Mouse (Mus musculus): ENCODE data around the gene Angptl8. TPM values are rescaled to one million over a fixed set of nuclear protein-coding genes. Genes with fewer than 3 reads are reported as not detected.
"Not testable (repeated sequence)": the region's sequence is repeated elsewhere in the genome, so short reads cannot be mapped to it uniquely, and the experiment has no call there.

Angptl8 gene
- total RNA-seq (2014; fragmentation: Nextera tagmentation) (1.5 and 3.0 TPM in 2 replicates), total RNA-seq (2017) (1.4 TPM in 1 of 2 replicates, not detected in the other)

- ATAC-seq (replicated peaks; ENCODE audit: poor library complexity, severe bottlenecking) = peak; percentile 86
These were observed at the start of gene Angptl8 for GRCm38 (mm10) chr9:21835258-21835912. Angptl8 (plus strand) TSS chr9:21835510.

GRCm38 (mm10) chr9:21786309-21786708, 49.0 kb upstream of the Angptl8 start:
- not testable (repeated sequence) for ATAC-seq (replicated peaks; ENCODE audit: poor library complexity, severe bottlenecking)

GRCm38 (mm10) chr9:21786906-21787305, 48.4 kb upstream of the Angptl8 start:
- peak; percentile 87 for ATAC-seq (replicated peaks; ENCODE audit: poor library complexity, severe bottlenecking)

GRCm38 (mm10) chr9:21787654-21788053, 47.7 kb upstream of the Angptl8 start:
- ATAC-seq (replicated peaks; ENCODE audit: poor library complexity, severe bottlenecking) = no peak

GRCm38 (mm10) chr9:21788234-21788633, 47.1 kb upstream of the Angptl8 start:
- no peak for ATAC-seq (replicated peaks; ENCODE audit: poor library complexity, severe bottlenecking)

- ATAC-seq (replicated peaks; ENCODE audit: poor library complexity, severe bottlenecking) = no peak
These were observed 43.4 kb upstream of the Angptl8 start for GRCm38 (mm10) chr9:21791861-21792260.

- ATAC-seq (replicated peaks; ENCODE audit: poor library complexity, severe bottlenecking) = peak; percentile 66
These were observed 42.7 kb upstream of the Angptl8 start for GRCm38 (mm10) chr9:21792644-21793043.

GRCm38 (mm10) chr9:21793507-21793906, 41.8 kb upstream of the Angptl8 start:
- ATAC-seq (replicated peaks; ENCODE audit: poor library complexity, severe bottlenecking) = not testable (repeated sequence)

GRCm38 (mm10) chr9:21794344-21794834, 40.9 kb upstream of the Angptl8 start:
- ATAC-seq (replicated peaks; ENCODE audit: poor library complexity, severe bottlenecking) = no peak

GRCm38 (mm10) chr9:21794925-21795324, 40.4 kb upstream of the Angptl8 start:
- no peak for ATAC-seq (replicated peaks; ENCODE audit: poor library complexity, severe bottlenecking)

- ATAC-seq (replicated peaks; ENCODE audit: poor library complexity, severe bottlenecking) = no peak
These were observed 39.7 kb upstream of the Angptl8 start for GRCm38 (mm10) chr9:21795579-21795978.

GRCm38 (mm10) chr9:21796259-21796658, 39.1 kb upstream of the Angptl8 start:
- no peak for ATAC-seq (replicated peaks; ENCODE audit: poor library complexity, severe bottlenecking)

GRCm38 (mm10) chr9:21796919-21797318, 38.4 kb upstream of the Angptl8 start:
- ATAC-seq (replicated peaks; ENCODE audit: poor library complexity, severe bottlenecking) = no peak

- ATAC-seq (replicated peaks; ENCODE audit: poor library complexity, severe bottlenecking) = peak; percentile 9; the same call in 1 of the 2 replicates
These were observed 37.4 kb upstream of the Angptl8 start for GRCm38 (mm10) chr9:21797921-21798344.

GRCm38 (mm10) chr9:21798345-21799009, 36.8 kb upstream of the Angptl8 start, which contains the start of gene Kank2:
Kank2 (minus strand) TSS chr9:21798744.
- ATAC-seq (replicated peaks; ENCODE audit: poor library complexity, severe bottlenecking) = peak; percentile 80

GRCm38 (mm10) chr9:21799010-21799350, 36.3 kb upstream of the Angptl8 start:
- ATAC-seq (replicated peaks; ENCODE audit: poor library complexity, severe bottlenecking) = no peak

GRCm38 (mm10) chr9:21801121-21801520, 34.2 kb upstream of the Angptl8 start:
- no peak for ATAC-seq (replicated peaks; ENCODE audit: poor library complexity, severe bottlenecking)

- ATAC-seq (replicated peaks; ENCODE audit: poor library complexity, severe bottlenecking) = no peak
These were observed 33.7 kb upstream of the Angptl8 start for GRCm38 (mm10) chr9:21801591-21801990.

GRCm38 (mm10) chr9:21803986-21804644, 31.2 kb upstream of the Angptl8 start:
- peak; percentile 84 for ATAC-seq (replicated peaks; ENCODE audit: poor library complexity, severe bottlenecking)

GRCm38 (mm10) chr9:21806363-21806762, 28.9 kb upstream of the Angptl8 start:
- ATAC-seq (replicated peaks; ENCODE audit: poor library complexity, severe bottlenecking) = peak; percentile 15; the same call in 1 of the 2 replicates

- ATAC-seq (replicated peaks; ENCODE audit: poor library complexity, severe bottlenecking) = no peak
These were observed 28.3 kb upstream of the Angptl8 start for GRCm38 (mm10) chr9:21806976-21807375.
